Mouse (Mus musculus) B cell, adult 67 days (primary cell): ENCODE data around the gene Ndufaf5. TPM values are rescaled to one million over a fixed set of nuclear protein-coding genes. Genes with fewer than 3 reads are reported as not detected.

ENCODE experiments used
- total RNA-seq, 2 experiments: library from RNA; stranded (reverse); gene quantifications; 4 replicates each; pipeline ENCODE4 v1.2.4; 2023

Gene Ndufaf5
- total RNA-seq, result 10 to 100 TPM; 14.8 to 18.3 TPM

GRCm38 (mm10) chr2:140170127-140170802 is at the start of gene Ndufaf5, which contains the start of gene Esf1:
Gene Ndufaf5 (plus strand): TSS chr2:140170649.
Gene Esf1 (minus strand): TSS chr2:140170564.

GRCm38 (mm10) chr2:140151743-140152142 is 18.7 kb upstream of the Ndufaf5 start, which contains the start of gene Gm17374:
Gene Gm17374 (plus strand): TSS chr2:140152043.

Other genes with a start within 250 kb of the Ndufaf5 start
- gene Tasp1, start 103.8 kb upstream of the Ndufaf5 start, total RNA-seq, result 10 to 100 TPM in 1 of 2 experiments, 1 to 10 TPM in 1; 9.2 to 11.5 TPM
- gene Gm17374, start 18.6 kb upstream of the Ndufaf5 start, total RNA-seq, result not detected
- gene Esf1, start 85 bp upstream of the Ndufaf5 start, total RNA-seq, result 10 to 100 TPM; 28.9 to 39.4 TPM
- not detected for gene Sel1l2, start 219.1 kb downstream of the Ndufaf5 start, total RNA-seq
- gene Macrod2, start 224.7 kb downstream of the Ndufaf5 start, total RNA-seq, result not detected